Mouse (Mus musculus): ENCODE results near the gene Gramd4. TPM values are rescaled to one million over a fixed set of nuclear protein-coding genes. Genes with fewer than 3 reads are reported as not detected.
A peak's percentile ranks its signal among the peaks of the same experiment; 100 is the strongest.

Gramd4 gene
- total and polyA plus RNA-seq, 2 experiments from 2014 or later, result 16.2 to 35.0 TPM

- WGBS, result 62% methylated on average over 11 of the region's 11 CpGs
- H3K27ac ChIP-seq (ENCODE audit: low read depth), result peak overlapping the region; percentile 49; the same call in 1 of the 2 replicates
Measured at GRCm38 (mm10) chr15:86088266-86088790, 30.8 kb downstream of the Gramd4 start.

GRCm38 (mm10) chr15:86089091-86089744 is 31.7 kb downstream of the Gramd4 start:
- H3K36me3 ChIP-seq (replicated peaks; ENCODE audit: control insufficient read depth, insufficient read depth, low read length), result peaks cover 16% of the 10 kb centered on the region; the same call in 1 of the 2 replicates
- H3K4me3 ChIP-seq (ENCODE audit: low read depth, low read length), result no peak overlapping the region
- H3K4me2 ChIP-seq (ENCODE audit: low read depth, low read length), result 0 out of 2 replicates have a peak overlapping the region, but pooled peaks have one; percentile 4
- no peak for TF ChIP-seq CTCF (IDR thresholded peaks at IDR 0.05; ENCODE audit: low read depth)
- TF ChIP-seq EP300 (IDR thresholded peaks at IDR 0.05; ENCODE audit: low read depth), result no peak
- H3K27ac ChIP-seq (ENCODE audit: low read depth), result peak overlapping the region; percentile 82
- H3K9ac ChIP-seq (replicated peaks; ENCODE audit: low read depth, low read length), result no peak overlapping the region
- H3K27me3 ChIP-seq (ENCODE audit: control insufficient read depth, insufficient read depth, low read length), result no peaks in the 10 kb centered on the region
- H3K9me3 ChIP-seq (replicated peaks; ENCODE audit: control insufficient read depth, low read length), result no peaks in the 10 kb centered on the region
- H3K4me1 ChIP-seq (ENCODE audit: control insufficient read depth, insufficient read depth), result peaks cover 78% of the 10 kb centered on the region
- WGBS, result 44% methylated on average over 13 of the region's 13 CpGs
- DNase-seq (ENCODE audit: low spot score), result no peak
- ATAC-seq (ENCODE audit: insufficient read depth, low read depth), result no peak

More at GRCm38 (mm10) chr15:86088266-86088790, 30.8 kb downstream of the Gramd4 start:
- Histone ChIP-seq H3K36me3 (replicated peaks; ENCODE audit: control insufficient read depth, insufficient read depth, low read length) (peaks cover 16% of the 10 kb centered on the region; the same call in 1 of the 2 replicates), H3K9me3 (replicated peaks; ENCODE audit: control insufficient read depth, low read length) (no peaks in the 10 kb centered on the region), H3K4me2 (ENCODE audit: low read depth, low read length) (no peak overlapping the region), H3K4me3 (ENCODE audit: low read depth, low read length) (no peak overlapping the region), H3K27me3 (ENCODE audit: control insufficient read depth, insufficient read depth, low read length) (no peaks in the 10 kb centered on the region), H3K9ac (replicated peaks; ENCODE audit: low read depth, low read length) (no peak overlapping the region), H3K4me1 (ENCODE audit: control insufficient read depth, insufficient read depth) (peaks cover 86% of the 10 kb centered on the region)
- no peak for TF ChIP-seq EP300 (IDR thresholded peaks at IDR 0.05; ENCODE audit: low read depth)
- TF ChIP-seq CTCF (IDR thresholded peaks at IDR 0.05; ENCODE audit: low read depth), result no peak
- DNase-seq (ENCODE audit: low spot score), result no peak
- no peak for ATAC-seq (ENCODE audit: insufficient read depth, low read depth)

- peak; percentile 72 for ATAC-seq (ENCODE audit: insufficient read depth, low read depth)
- 36% methylated on average over 11 of the region's 11 CpGs for WGBS
- 0 out of 2 replicates have a peak overlapping the region, but pooled peaks have one; percentile 13 for H3K4me2 ChIP-seq (ENCODE audit: low read depth, low read length)
- H3K4me1 ChIP-seq (ENCODE audit: control insufficient read depth, insufficient read depth), result peaks cover 78% of the 10 kb centered on the region
- no peak overlapping the region for H3K9ac ChIP-seq (replicated peaks; ENCODE audit: low read depth, low read length)
- H3K27ac ChIP-seq (ENCODE audit: low read depth), result peak overlapping the region; percentile 82
- H3K9me3 ChIP-seq (replicated peaks; ENCODE audit: control insufficient read depth, low read length), result no peaks in the 10 kb centered on the region
- H3K4me3 ChIP-seq (ENCODE audit: low read depth, low read length), result no peak overlapping the region
- TF ChIP-seq EP300 (IDR thresholded peaks at IDR 0.05; ENCODE audit: low read depth) (peak; percentile 91), CTCF (IDR thresholded peaks at IDR 0.05; ENCODE audit: low read depth) (no peak)
- no peaks in the 10 kb centered on the region for H3K27me3 ChIP-seq (ENCODE audit: control insufficient read depth, insufficient read depth, low read length)
- H3K36me3 ChIP-seq (replicated peaks; ENCODE audit: control insufficient read depth, insufficient read depth, low read length), result peaks cover 16% of the 10 kb centered on the region; the same call in 1 of the 2 replicates
- peak; percentile 85 for DNase-seq (ENCODE audit: low spot score)
Measured at GRCm38 (mm10) chr15:86089991-86090529, 32.6 kb downstream of the Gramd4 start.

GRCm38 (mm10) chr15:86090578-86090977 is 33.1 kb downstream of the Gramd4 start:
- WGBS, result 47% methylated on average over 8 of the region's 8 CpGs
- Histone ChIP-seq H3K36me3 (replicated peaks; ENCODE audit: control insufficient read depth, insufficient read depth, low read length) (peaks cover 16% of the 10 kb centered on the region; the same call in 1 of the 2 replicates), H3K4me3 (ENCODE audit: low read depth, low read length) (no peak overlapping the region), H3K27ac (ENCODE audit: low read depth) (peak overlapping the region; percentile 82), H3K4me2 (ENCODE audit: low read depth, low read length) (no peak overlapping the region), H3K4me1 (ENCODE audit: control insufficient read depth, insufficient read depth) (peaks cover 73% of the 10 kb centered on the region), H3K9ac (replicated peaks; ENCODE audit: low read depth, low read length) (no peak overlapping the region), H3K27me3 (ENCODE audit: control insufficient read depth, insufficient read depth, low read length) (no peaks in the 10 kb centered on the region), H3K9me3 (replicated peaks; ENCODE audit: control insufficient read depth, low read length) (no peaks in the 10 kb centered on the region)
- DNase-seq (ENCODE audit: low spot score) (no peak), ATAC-seq (ENCODE audit: insufficient read depth, low read depth) (no peak)
- TF ChIP-seq CTCF (IDR thresholded peaks at IDR 0.05; ENCODE audit: low read depth), result no peak

- Histone ChIP-seq H3K27me3 (ENCODE audit: control insufficient read depth, insufficient read depth, low read length) (no peaks in the 10 kb centered on the region), H3K9ac (replicated peaks; ENCODE audit: low read depth, low read length) (no peak overlapping the region), H3K36me3 (replicated peaks; ENCODE audit: control insufficient read depth, insufficient read depth, low read length) (peaks cover 22% of the 10 kb centered on the region; the same call in 1 of the 2 replicates), H3K9me3 (replicated peaks; ENCODE audit: control insufficient read depth, low read length) (no peaks in the 10 kb centered on the region), H3K4me2 (ENCODE audit: low read depth, low read length) (no peak overlapping the region), H3K4me1 (ENCODE audit: control insufficient read depth, insufficient read depth) (peaks cover 65% of the 10 kb centered on the region), H3K4me3 (ENCODE audit: low read depth, low read length) (no peak overlapping the region), H3K27ac (ENCODE audit: low read depth) (peak overlapping the region; percentile 13; the same call in 1 of the 2 replicates)
- DNase-seq (ENCODE audit: low spot score) (no peak), ATAC-seq (ENCODE audit: insufficient read depth, low read depth) (no peak)
- TF ChIP-seq CTCF (IDR thresholded peaks at IDR 0.05; ENCODE audit: low read depth), result no peak
- TF ChIP-seq EP300 (IDR thresholded peaks at IDR 0.05; ENCODE audit: low read depth), result no peak
- 93% methylated on average over 23 of the region's 23 CpGs for WGBS
Measured at GRCm38 (mm10) chr15:86091201-86091997, 33.9 kb downstream of the Gramd4 start.

Data from heart, postnatal 0 days (tissue).